Mouse (Mus musculus) ES-CJ7 (cell line): ENCODE measurements at regions not wholly inside any gene's neighbourhood (a gene's known extent, or its start where the extent isn't known, plus 50 kb on each side); places are given as distances from the start of the nearest gene placed in this dataset.

Source experiments
- DNase-seq: peaks from one replicate; pipeline ENCODE4 v3.0.0; 2011; ENCODE audit warnings: low read depth, low spot score

GRCm38 (mm10) chr14:45714311-45714710, 56.4 kb upstream of the Ddhd1 start:
- DNase-seq, result peak; percentile 76

DNA sequence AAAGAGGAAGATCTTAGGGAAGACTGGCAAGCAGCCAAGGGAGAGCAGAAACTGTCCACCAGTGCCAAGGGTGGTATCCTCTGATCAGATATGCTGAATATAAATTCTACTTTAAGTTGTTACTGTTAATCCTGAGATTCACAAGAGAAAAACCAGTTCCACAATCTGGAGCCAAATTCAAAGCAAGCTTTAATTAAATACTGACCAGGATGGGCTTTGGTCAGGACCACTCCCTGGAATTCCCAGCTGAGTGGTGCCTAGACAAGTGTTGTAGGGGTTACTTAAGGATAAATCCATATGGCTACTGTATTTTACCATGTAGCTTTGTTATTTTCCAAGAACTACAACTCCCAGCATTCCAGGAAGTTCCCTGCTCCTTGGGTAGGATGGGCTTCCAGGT, 56.8 kb upstream of the Ddhd1 start:
- no peak for DNase-seq

DNA sequence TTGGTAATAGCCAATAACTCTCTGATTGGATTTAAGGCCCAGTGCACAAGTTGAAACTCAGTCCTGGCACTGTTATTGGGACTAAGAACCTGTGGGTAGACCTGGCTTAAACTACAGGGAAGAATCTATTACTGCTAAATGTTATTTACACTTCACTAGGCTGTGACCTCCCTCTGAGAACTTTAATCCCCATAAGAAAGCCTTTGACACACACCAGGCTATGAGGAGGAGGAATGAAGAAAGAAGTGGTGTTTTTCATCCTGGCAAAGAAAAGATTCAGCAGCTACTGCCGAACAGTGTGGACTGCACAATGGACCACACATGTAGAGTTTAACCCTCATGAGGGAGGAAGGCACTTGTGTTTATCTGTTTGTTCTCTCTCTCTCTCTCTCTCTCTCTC, 58.2 kb upstream of the Ddhd1 start:
- DNase-seq, result no peak

- DNase-seq, result no peak
These were observed 64.9 kb upstream of the Ddhd1 start for GRCm38 (mm10) chr14:45722887-45723286.

DNA sequence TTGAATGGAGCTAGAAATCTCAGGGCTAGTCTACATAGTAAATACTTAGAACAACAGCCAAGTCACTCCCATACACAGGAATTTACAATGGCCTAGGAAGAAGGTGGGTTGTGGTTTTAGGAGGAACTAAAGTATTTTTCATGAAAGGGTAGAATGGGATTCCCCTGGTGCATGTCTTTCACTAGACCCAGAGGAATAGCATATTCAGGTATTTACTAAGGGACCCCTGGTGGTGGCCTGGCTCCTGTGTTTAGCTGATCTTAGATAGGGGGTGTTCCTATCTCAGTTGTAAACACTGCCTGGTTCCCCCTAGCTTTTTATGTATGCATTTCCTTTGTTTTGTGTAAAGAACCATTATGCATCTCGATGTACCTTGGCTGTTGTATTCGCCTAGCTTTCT, 66.4 kb upstream of the Ddhd1 start:
- DNase-seq, result no peak

DNA sequence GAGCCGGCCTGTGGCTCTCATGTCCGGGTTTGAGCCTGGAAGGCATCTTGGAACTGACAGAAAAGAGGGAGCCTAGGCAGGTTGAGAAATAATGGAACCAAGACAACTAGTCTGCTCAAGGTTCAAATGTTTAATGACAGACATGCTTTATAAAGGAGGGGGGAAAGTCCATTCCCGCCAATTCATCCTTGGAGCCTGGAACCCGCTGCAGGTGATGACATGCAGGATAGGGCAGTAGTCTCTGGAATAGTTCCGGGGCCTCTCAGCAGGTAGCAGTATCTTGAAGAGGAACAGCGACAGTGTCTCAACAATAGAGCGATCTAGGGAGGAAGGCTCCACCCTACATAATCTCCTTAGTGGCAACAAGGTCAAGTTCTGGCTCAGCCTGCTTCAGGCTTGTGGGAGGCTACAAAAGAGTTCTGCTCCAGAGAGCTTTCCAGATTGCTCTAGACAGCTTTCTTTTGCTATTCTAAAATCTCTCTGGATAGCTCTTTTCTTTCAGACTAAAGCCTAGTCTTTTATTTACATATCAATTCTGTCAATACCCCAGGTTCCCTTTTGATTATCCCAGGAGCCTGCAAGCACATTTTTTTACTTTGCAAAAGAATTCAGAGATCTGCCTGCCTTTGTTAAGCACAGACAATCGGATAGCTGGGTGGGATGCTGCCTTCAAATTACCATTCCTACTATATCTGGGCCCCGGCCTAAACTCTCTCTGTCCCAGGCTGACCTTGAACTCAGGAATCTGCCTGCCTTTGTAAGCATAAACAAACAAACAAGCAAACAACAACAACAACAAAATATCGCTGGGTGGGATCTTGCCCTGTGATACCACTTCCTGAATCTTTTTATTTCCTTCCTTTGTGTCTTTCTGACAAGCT, 76.8 kb upstream of the Ddhd1 start:
- DNase-seq, result peak; percentile 79

DNA sequence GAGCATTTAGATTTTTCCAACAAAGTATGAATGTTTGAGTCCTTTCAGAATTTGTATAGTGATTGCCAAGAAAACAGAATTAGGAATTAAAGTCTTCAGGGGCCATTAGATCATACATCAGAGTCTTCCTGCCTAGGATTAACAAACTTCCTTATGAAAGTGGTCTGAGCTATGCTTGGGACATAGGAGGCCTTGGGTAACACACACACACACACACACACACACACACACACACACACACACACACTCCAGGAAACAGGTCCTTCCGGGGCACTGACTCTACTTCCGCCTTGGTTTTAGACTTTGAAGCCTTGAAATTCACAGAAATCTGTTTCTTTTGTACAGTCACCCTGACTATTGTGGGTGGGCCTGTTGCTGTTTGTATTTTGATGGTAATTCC, 80.0 kb upstream of the Ddhd1 start:
- no peak for DNase-seq

DNA sequence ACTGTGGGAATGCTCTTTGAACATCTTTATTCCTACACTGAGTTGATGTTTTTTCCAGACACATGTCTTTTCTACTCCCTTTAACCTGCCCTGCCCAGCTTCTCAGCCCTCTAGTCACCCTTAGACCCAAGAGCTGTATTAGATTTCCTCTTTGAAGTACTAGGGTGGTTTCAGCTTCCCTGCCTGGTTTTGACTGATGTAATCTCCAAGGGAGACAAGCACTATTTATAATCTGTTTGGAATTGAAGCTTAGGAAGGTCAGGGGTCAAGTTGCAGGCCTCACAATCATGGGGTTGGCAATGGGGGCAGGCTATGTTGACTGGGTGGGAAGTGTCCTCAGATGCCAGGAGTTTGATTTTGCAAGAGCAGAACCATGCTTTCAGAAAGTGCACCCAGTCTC, 81.7 kb upstream of the Ddhd1 start:
- no peak for DNase-seq

- DNase-seq, result no peak
These were observed 82.7 kb upstream of the Ddhd1 start for GRCm38 (mm10) chr14:45740662-45741061.

DNA sequence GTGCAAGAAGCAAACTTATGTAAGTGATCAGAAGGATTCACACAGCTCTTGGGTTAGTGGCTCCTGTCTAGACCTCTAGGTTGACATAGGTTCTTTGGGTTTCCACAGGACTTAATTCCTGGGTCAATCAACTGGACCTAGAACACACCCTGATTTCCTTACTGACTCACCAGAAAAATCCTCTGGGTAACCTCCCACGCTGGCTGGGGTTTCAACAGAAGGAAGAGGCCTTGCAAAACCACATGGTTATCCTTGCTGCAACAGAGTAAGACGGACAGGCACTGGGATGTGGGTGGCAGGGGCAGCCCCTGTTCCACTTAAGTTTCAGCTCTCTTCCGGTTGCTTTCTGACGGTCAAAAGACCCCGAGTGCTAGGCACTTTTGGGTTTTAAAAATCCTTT, 88.2 kb upstream of the Ddhd1 start:
- no peak for DNase-seq

DNA sequence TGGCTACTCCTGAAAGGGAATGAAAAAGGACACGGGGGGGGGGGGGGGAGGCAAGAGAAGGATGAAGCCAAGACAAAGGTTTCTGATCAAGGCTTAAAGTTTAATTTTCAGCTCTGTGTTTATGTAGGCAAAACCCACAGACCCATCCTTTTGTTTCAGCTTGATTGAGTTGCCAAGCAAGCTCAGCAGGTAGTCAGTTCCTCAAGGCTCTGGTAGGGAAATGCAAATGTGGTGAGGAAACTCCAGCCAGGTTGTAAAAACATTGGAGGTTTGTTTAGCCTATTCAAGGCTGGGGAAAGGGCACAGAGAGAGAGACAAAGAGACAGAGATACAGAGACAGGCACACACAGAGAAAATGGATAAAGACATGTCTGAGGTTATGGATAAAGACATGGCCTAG, 99.4 kb upstream of the Ddhd1 start:
- peak; percentile 71 for DNase-seq

DNA sequence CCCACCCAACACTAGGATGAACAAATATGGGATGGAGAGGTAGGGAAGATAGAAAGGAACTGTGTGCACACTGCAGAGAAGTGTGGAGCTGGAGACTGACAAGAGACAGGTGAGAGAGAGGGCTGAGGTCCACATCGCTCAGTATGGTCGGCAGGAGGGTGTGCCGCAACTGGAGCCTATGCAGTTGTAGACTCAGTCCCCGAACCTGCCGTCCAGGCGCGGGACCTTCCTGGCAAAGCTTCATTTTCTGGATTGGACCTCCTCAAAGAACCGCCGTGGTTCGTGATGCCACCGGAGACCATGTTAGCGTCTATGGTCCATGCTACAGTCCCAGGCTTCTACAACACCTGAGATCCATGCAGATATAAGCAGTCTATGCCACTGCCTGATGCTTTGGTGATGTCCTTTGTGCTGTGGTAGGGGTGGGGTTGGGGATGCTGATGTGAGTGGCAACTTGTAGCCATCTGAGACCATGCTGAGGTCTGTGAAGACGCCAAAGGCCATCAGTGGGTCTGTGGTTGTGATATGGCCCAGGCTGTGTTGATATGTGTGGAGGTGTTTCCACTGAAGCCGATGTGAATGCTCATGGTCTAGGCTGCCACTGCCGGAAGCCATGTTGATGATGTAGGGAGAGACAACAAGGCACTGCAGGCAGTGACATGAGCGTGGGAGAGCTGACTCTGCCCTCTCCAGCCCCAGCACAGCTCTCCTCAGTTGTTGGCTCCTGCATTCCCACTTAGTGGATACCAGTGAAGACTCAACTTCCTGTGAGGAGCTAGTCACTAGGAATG, 103.1 kb upstream of the Ddhd1 start:
- DNase-seq, result no peak

DNA sequence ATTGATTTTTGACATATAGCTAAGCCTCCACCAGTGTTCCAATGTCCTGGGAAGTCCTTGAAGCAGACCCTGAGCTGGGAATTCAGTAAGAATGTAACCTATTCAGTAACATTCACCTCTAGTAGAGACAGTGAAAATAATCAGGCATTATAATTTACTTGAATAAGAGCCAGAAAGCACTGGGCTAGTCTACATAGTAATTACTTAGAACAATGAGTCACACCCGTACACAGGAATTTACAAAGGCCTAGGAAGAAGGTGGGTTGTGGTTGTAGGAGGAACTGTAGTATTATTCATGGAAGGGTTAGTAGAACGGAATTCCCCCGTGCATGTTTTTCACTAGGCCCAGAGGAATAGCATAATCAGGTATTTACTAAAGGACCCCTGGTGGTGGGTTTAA, 106.3 kb upstream of the Ddhd1 start:
- peak; percentile 27 for DNase-seq

DNA sequence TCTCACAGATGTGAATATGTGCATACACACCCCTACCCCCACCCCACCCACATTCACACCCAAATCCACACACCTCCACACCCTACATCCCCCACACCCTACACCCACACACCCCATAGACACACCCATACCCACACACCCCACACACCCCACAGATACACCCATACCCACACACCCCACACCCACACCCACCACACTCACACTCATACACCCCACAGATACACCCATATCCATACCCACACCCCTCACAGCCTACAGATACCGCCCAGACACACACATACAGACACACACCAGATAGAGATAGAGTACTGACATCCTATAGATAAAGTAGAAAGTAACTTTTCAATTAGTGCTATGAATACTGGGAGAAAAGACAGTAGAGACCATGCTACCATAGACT, 108.6 kb upstream of the Ddhd1 start:
- DNase-seq, result no peak

DNA sequence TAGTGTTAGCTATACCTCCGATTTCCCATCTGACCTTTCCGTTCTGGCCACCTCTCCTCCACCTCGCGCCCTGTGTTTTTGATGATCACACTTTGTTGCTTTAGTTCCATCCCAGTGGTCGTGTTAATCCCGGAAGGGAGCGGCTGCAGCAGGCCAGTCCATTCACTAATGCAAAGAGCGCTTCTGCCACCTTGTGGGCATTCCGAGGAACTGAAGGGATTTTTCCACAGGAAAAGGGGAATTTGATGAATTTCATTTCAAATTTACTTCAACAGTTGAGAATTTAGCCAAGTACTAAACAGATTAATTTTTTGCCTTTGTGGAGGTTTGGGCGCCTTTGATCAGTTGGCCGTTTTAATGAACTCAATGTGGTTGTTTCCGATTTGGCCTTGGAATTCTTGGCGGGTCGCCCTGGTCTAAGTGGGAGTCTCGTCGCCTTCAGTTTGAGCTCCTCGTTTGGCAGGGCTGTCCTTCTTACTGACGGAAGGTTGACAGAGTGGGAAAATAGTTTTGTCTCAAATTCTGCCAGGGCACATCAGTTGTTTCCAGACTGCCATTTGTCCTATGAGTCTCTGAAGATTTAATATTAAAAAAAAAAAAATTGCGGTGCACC, 114.8 kb upstream of the Ddhd1 start:
- peak; percentile 69 for DNase-seq

GRCm38 (mm10) chr14:45773326-45773725, 115.4 kb upstream of the Ddhd1 start:
- DNase-seq, result no peak

DNA sequence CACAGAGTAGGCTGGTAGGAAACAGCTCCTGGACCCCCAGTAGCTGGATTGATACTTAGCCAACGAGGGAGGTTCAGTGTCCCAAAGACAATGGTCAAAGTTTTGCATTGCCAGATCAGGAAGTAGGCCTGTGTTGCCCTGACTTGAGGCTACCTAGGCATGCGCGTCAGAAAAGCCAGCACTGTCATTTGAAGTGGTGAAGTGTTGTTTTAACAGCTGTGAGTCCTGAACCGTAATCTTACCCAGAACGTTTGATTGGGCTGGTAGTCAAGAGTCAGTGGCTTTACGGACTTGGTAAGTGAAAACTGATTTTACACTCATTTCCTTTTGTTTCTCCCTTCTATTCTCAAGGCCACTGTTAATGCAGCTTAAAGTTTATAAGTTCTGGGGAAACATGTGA, 123.9 kb upstream of the Ddhd1 start:
- no peak for DNase-seq

DNA sequence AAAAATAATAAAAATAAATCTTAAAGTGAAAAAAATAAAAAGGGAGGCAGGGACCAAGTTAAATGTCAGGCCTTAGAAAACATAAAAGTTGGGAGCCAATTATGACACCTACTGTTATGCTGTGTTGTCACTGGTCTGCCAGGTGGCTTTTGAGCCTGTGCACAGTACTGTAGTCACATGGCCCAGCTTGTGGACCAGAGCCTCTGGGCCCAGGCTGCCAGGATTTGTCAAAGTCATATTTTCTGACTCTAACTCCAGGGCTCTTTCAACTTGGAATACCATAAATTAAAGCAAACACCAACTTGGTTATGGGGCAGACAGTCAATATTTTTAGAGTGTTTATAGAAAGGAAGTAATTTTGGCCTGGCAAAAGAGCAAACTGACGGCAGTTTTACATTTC, 137.0 kb upstream of the Ddhd1 start:
- no peak for DNase-seq

DNA sequence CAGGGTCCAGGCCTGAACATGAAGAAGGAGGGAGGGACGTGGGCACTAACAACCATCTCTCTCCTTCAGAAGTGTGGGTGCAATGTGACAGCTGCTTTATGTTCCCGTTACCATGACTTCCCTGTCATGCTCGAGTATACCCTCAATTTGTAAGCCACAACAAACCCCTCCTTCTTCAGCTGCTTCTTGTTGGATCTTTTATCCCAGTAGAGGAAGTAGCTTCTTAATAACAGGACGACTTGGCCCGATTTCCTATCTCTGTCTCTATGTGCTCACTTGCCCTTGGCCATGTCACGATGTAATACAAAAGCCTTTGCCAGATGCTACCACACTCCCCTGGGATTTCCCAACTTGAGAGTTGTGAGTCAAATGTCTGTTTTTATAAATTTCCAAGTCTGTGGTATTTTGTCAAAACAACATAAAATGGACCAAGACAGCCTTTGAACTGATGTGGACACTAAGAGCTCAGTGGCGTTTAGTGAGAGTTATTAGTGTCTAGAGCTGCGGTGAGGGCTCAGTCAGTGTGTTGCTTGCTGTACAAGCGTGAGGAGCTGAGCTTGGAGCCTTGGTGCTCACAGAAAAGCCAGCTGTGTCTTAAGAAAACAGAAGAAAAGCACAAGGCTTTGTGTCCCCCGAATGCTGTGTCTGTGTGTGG, 138.8 kb upstream of the Ddhd1 start:
- DNase-seq, result no peak

GRCm38 (mm10) chr14:45797320-45797696, 139.4 kb upstream of the Ddhd1 start:
- DNase-seq, result no peak

- no peak for DNase-seq
These were observed 141.3 kb upstream of the Ddhd1 start for GRCm38 (mm10) chr14:45799286-45799685.

- DNase-seq, result no peak
These were observed 148.0 kb upstream of the Ddhd1 start for GRCm38 (mm10) chr14:45805950-45806349.
